Comparison of ENCODE assay signal across 13 mouse cellular contexts in the genomic region with DNA sequence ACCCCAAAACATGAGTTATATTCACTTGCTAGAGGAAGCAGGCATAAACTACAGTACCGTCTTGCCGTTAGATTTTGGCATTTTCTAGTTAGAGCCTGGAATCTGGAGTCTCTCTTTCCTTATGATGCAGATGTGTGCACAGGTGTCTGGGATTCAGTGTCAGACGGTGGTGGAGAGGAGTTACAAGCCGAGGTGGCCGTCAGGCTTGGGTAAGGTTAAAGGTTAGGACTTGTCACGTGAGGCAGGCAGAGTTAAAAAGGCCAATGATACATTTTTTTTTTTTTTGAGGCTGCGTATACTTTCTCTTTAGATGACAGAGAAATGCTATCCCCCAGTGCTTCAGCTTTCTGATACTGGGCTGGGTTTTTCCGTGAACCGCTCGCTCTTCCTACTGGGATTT. TPM values are rescaled to one million over a fixed set of nuclear protein-coding genes. Genes with fewer than 3 reads are reported as not detected.
DNase-seq lines count a peak whose midpoint lies in the region; ATAC-seq and TF ChIP-seq lines count a peak whose summit lies in the region.
"Had no signal": no experiment of that assay in that cellular context is flagged by ENCODE, and none has a peak within 500 bp of the region (broad histone marks: within the 10 kb centered on the region; RNA-seq: fewer than 3 reads in every experiment).

No protein-coding gene starts in this region.

- no peak for TF ChIP-seq CTCF in hindbrain, postnatal 0 days (IDR thresholded peaks at IDR 0.05; ENCODE audit: low read depth)

- peaks cover 73% of the 10 kb centered on the region for H3K27me3 ChIP-seq in hindbrain, embryonic 12.5 days
- peaks cover 52% of the 10 kb centered on the region for H3K27me3 ChIP-seq in hindbrain, embryonic 11.5 days (ENCODE audit: control insufficient read depth, insufficient read depth, low read length)
- H3K27me3 ChIP-seq in hindbrain, postnatal 0 days (ENCODE audit: insufficient read depth, low read length), result no peaks in the 10 kb centered on the region
- H3K27me3 ChIP-seq: heart, embryonic 15.5 days had no signal

- WGBS in hindbrain, embryonic 12.5 days, result 79% methylated on average over 10 of the region's 10 CpGs
- 73% methylated on average over 10 of the region's 10 CpGs for WGBS in hindbrain, embryonic 11.5 days
- 48% methylated on average over 10 of the region's 10 CpGs for WGBS in hindbrain, postnatal 0 days

- H3K9ac ChIP-seq in hindbrain, embryonic 12.5 days, result no peak overlapping the region
- H3K9ac ChIP-seq in hindbrain, embryonic 11.5 days (ENCODE audit: low read depth, low read length), result no peak overlapping the region
- H3K9ac ChIP-seq in hindbrain, postnatal 0 days (replicated peaks; ENCODE audit: low read length), result peak overlapping the region; percentile 49; the same call in 1 of the 2 replicates
- H3K9ac ChIP-seq: heart, embryonic 15.5 days; liver, embryonic 12.5 days had no signal

- no peak overlapping the region for H3K27ac ChIP-seq in hindbrain, embryonic 12.5 days
- no peak overlapping the region for H3K27ac ChIP-seq in hindbrain, embryonic 11.5 days (ENCODE audit: low read depth, low read length)
- peak overlapping the region; percentile 91 for H3K27ac ChIP-seq in hindbrain, postnatal 0 days
- H3K27ac ChIP-seq: liver, embryonic 12.5 days had no signal

- H3K9me3 ChIP-seq in hindbrain, embryonic 12.5 days (replicated peaks), result no peaks in the 10 kb centered on the region
- H3K9me3 ChIP-seq in hindbrain, embryonic 11.5 days (ENCODE audit: control insufficient read depth, low read length), result no peaks in the 10 kb centered on the region
- H3K9me3 ChIP-seq in hindbrain, postnatal 0 days (ENCODE audit: low read length), result no peaks in the 10 kb centered on the region
- H3K9me3 ChIP-seq: heart, embryonic 15.5 days; liver, embryonic 12.5 days had no signal

- no peak for DNase-seq in hindbrain, embryonic 11.5 days (ENCODE audit: low spot score)
- DNase-seq in right cerebral cortex, postnatal 14 days, result peak; percentile 2
- no peak for DNase-seq in right cerebral cortex, postnatal 36 days (ENCODE audit: low spot score in 2 of 2)
- DNase-seq in hindbrain, postnatal 0 days (ENCODE audit: low spot score), result no peak
- DNase-seq in embryo, embryonic 9.5 days (ENCODE audit: extremely low spot score), result no peak
- DNase-seq in lung, postnatal 36 days, result no peak
- DNase-seq: adrenal gland, postnatal 14 days; lung, postnatal 10 days; spleen, adult 18-20 months had no signal

- ATAC-seq in hindbrain, embryonic 12.5 days (ENCODE audit: low FRiP score), result no peak
- ATAC-seq in hindbrain, embryonic 11.5 days (ENCODE audit: low FRiP score), result no peak
- ATAC-seq in hindbrain, postnatal 0 days, result no peak
- ATAC-seq: intestine, postnatal 0 days; liver, embryonic 12.5 days had no signal

- H3K4me3 ChIP-seq in hindbrain, embryonic 12.5 days, result no peak overlapping the region
- no peak overlapping the region for H3K4me3 ChIP-seq in hindbrain, embryonic 11.5 days (ENCODE audit: low read depth, low read length)
- peak overlapping the region; percentile 94 for H3K4me3 ChIP-seq in hindbrain, postnatal 0 days (ENCODE audit: low read length)
- H3K4me3 ChIP-seq: heart, embryonic 15.5 days; liver, embryonic 12.5 days had no signal

- H3K4me2 ChIP-seq in hindbrain, embryonic 12.5 days (replicated peaks), result peak overlapping the region; percentile 25
- no peak overlapping the region for H3K4me2 ChIP-seq in hindbrain, embryonic 11.5 days (replicated peaks; ENCODE audit: low read depth, low read length)
- H3K4me2 ChIP-seq in hindbrain, postnatal 0 days (ENCODE audit: low read depth, low read length), result peak overlapping the region; percentile 74
- H3K4me2 ChIP-seq: heart, embryonic 15.5 days; liver, embryonic 12.5 days had no signal

- H3K36me3 ChIP-seq in hindbrain, embryonic 12.5 days, result 0 out of 2 replicates have a peak, but pooled peaks cover 3% of the 10 kb centered on the region
- no peaks in the 10 kb centered on the region for H3K36me3 ChIP-seq in hindbrain, embryonic 11.5 days (ENCODE audit: control insufficient read depth, insufficient read depth, low read length)
- H3K36me3 ChIP-seq in hindbrain, postnatal 0 days (ENCODE audit: insufficient read depth, low read length), result no peaks in the 10 kb centered on the region
- H3K36me3 ChIP-seq: liver, embryonic 12.5 days had no signal

- H3K4me1 ChIP-seq in hindbrain, embryonic 12.5 days, result peaks cover 61% of the 10 kb centered on the region
- H3K4me1 ChIP-seq in hindbrain, embryonic 11.5 days (replicated peaks; ENCODE audit: control insufficient read depth, insufficient read depth, low read length), result no peaks in the 10 kb centered on the region
- peaks cover 24% of the 10 kb centered on the region for H3K4me1 ChIP-seq in hindbrain, postnatal 0 days (ENCODE audit: insufficient read depth, low read length)
- H3K4me1 ChIP-seq: liver, embryonic 12.5 days had no signal

RNA-seq across cellular contexts. Expression of a gene that starts 57.9 kb away (rescaled TPM):
- polyA plus RNA-seq in hindbrain, embryonic 12.5 days (2016; fragmentation: Nextera tagmentation; extraction: Ambion mirVana), result 1.0 and 1.1 TPM in 2 replicates
- polyA plus RNA-seq in hindbrain, embryonic 11.5 days (2014; fragmentation: Nextera tagmentation; extraction: Ambion mirVana), result 0.49 and 1.5 TPM in 2 replicates
- total RNA-seq in hindbrain, postnatal 0 days (2014; rRNA removed), result 1.2 and 6.6 TPM in 2 replicates
- 1.9 and 2.7 TPM in 2 replicates for polyA plus RNA-seq in hindbrain, postnatal 0 days (2015; fragmentation: Nextera tagmentation; extraction: Ambion mirVana)
